Mouse (Mus musculus) hindbrain, embryonic 16.5 days (tissue): ENCODE results near the gene Slc22a8. TPM values are rescaled to one million over a fixed set of nuclear protein-coding genes. Genes with fewer than 3 reads are reported as not detected.

Experiments
- ATAC-seq: fragments of 200-750 bp; cut with Nextera tagmentation; 2 replicates; pipeline ENCODE4 v1.8.0; 2017; ENCODE audit warnings: moderate TSS enrichment, moderate library complexity
- H3K27ac ChIP-seq: fragments of 300-500 bp; sonication (generic); 2 replicates; pipeline ENCODE4 v1.5.1; 2014; ENCODE audit warnings: low read depth, mild to moderate bottlenecking, control low read depth, low read length, moderate library complexity
- H3K27me3 ChIP-seq: fragments of 300-500 bp; sonication (generic); replicated peaks from 2 replicates; pipeline ENCODE4 v1.6.1; 2014; ENCODE audit warnings: low read length; ENCODE audit not compliant: control insufficient read depth, insufficient read depth
- H3K36me3 ChIP-seq: fragments of 300-500 bp; sonication (generic); 2 replicates; pipeline ENCODE4 v1.6.1; 2014; ENCODE audit warnings: mild to moderate bottlenecking, low read length, moderate library complexity, mixed read lengths; ENCODE audit not compliant: control insufficient read depth, insufficient read depth
- H3K4me1 ChIP-seq: fragments of 300-500 bp; sonication (generic); 2 replicates; pipeline ENCODE4 v1.6.1; 2014; ENCODE audit warnings: low read depth, low read length; ENCODE audit not compliant: control insufficient read depth, insufficient read depth
- H3K4me2 ChIP-seq: fragments of 300-500 bp; sonication (generic); 2 replicates; pipeline ENCODE4 v1.6.1; 2014; ENCODE audit warnings: mild to moderate bottlenecking, low read length, control low read depth, moderate library complexity
- H3K4me3 ChIP-seq: fragments of 300-500 bp; sonication (generic); 2 replicates; pipeline ENCODE4 v1.5.1; 2014; ENCODE audit warnings: mild to moderate bottlenecking, low read length, control low read depth, moderate library complexity
- H3K9ac ChIP-seq: fragments of 300-500 bp; sonication (generic); 2 replicates; pipeline ENCODE4 v1.6.1; 2014; ENCODE audit warnings: low read depth, mild to moderate bottlenecking, control low read depth, low read length, moderate library complexity
- H3K9me3 ChIP-seq: fragments of 300-500 bp; sonication (generic); 2 replicates; pipeline ENCODE4 v1.6.1; 2014; ENCODE audit warnings: mild to moderate bottlenecking, low read length, moderate library complexity; ENCODE audit not compliant: control insufficient read depth
- WGBS: fragments of 180-500 bp; shearing (Covaris S2); extraction: QIAGEN DNeasy Blood & Tissue Kit; methylation state at CpG from one replicate; pipeline ENCODE4 v1.1.7; 2014; 5-methylcytosine and 5-hydroxymethylcytosine counted together
- polyA plus RNA-seq: library from polyadenylated mRNA; unstranded; fragments of >200 nt; fragmentation: Nextera tagmentation; extraction: Ambion mirVana; gene quantifications from 2 replicates; pipeline ENCODE4 v1.2.1, GENCODE M21; 2015

Slc22a8 gene
- polyA plus RNA-seq, result 15.9 and 16.1 TPM in 2 replicates

DNA sequence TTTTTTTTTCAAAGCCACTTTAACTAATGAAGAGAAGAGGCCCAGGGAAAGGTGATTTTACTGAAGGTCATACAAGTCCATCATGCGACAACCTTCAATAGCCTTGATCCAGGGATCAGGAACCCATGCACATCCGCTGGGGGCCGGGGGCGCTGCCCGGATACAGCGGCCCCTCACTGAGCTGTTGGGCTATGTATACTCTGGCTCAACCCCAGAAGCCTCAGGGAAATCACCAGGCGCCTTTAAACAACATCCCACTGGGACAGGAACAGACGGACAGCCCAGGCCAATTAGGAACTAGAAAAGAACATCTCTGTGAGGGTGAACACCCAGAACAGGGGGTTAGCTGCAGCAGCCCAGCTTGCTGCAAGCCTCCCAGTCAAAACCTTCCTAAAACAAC, at the start of gene Slc22a8:
Gene Slc22a8 (plus strand): TSS at position 301 of the 400 bp plus-strand sequence.
- peaks cover 3% of the 10 kb centered on the region; the same call in 1 of the 2 replicates for H3K4me1 ChIP-seq
- no peaks in the 10 kb centered on the region for H3K36me3 ChIP-seq
- 0 out of 2 replicates have a peak within 1 kb of the TSS, but pooled peaks have one; percentile 4 for H3K9ac ChIP-seq
- no peaks in the 10 kb centered on the region for H3K27me3 ChIP-seq
- 55% methylated on average over 8 of the region's 8 CpGs for WGBS
- H3K9me3 ChIP-seq, result no peaks in the 10 kb centered on the region
- H3K27ac ChIP-seq, result 0 out of 2 replicates have a peak within 1 kb of the TSS, but pooled peaks have one; percentile 46
- no peak for ATAC-seq
- H3K4me2 ChIP-seq, result no peak within 1 kb of the TSS; the same call in 1 of the 2 replicates
- H3K4me3 ChIP-seq, result no peak within 1 kb of the TSS

DNA sequence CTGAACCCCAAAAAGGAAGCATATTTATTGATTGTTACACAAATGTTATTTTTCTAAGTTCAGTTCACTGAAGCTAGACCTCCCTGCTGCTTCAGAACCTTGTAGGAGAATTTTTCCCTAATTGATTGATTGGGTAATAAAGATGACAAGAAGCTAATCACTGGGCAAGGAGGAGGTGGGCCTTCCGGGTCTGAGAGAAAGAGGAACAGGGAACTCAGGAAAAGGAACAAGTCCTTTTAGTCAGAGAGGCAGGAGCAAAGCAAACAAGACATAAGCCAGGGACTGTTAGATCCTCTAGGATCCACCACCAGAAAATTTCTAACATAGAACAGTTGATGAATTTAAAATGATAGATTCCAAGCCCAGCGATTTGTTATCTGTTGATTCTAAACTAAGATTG, 32.2 kb upstream of the Slc22a8 start:
- no peaks in the 10 kb centered on the region for H3K9me3 ChIP-seq
- H3K27me3 ChIP-seq, result no peaks in the 10 kb centered on the region
- no peak overlapping the region for H3K4me2 ChIP-seq
- no peaks in the 10 kb centered on the region for H3K36me3 ChIP-seq
- H3K9ac ChIP-seq, result no peak overlapping the region
- no peak overlapping the region for H3K27ac ChIP-seq
- H3K4me1 ChIP-seq, result no peaks in the 10 kb centered on the region
- ATAC-seq, result no peak
- WGBS, result 66% methylated on average over 2 of the region's 2 CpGs
- H3K4me3 ChIP-seq, result no peak overlapping the region

- H3K27ac ChIP-seq, result no peak overlapping the region
- 76% methylated on average over 2 of the region's 2 CpGs for WGBS
- H3K9me3 ChIP-seq, result no peaks in the 10 kb centered on the region
- no peak overlapping the region for H3K4me3 ChIP-seq
- H3K9ac ChIP-seq, result no peak overlapping the region
- H3K36me3 ChIP-seq, result no peaks in the 10 kb centered on the region
- no peaks in the 10 kb centered on the region for H3K4me1 ChIP-seq
- H3K4me2 ChIP-seq, result no peak overlapping the region
- H3K27me3 ChIP-seq, result no peaks in the 10 kb centered on the region
- no peak for ATAC-seq
Observed at GRCm38 (mm10) chr19:8564021-8564420, 27.0 kb upstream of the Slc22a8 start.

DNA sequence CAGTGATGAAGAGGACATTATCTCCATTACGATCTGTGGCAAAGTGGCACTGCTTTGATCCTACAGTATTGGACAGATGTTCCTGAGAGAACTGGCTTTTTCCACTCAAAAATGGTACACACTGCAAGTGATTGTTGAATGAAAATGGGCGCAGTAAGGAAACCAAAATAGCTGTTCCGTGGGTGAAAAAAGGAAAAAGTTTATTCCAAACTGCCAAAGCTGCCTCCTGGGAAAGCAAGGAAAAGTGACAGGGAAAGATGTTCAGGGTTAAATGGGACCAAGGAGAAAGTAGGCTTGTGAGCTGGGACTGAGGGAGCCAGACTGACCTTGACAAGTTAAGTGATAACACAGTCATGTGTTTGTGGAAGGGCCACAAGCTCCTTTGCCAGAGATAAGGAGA, 26.6 kb upstream of the Slc22a8 start:
- Histone ChIP-seq H3K9ac (no peak overlapping the region), H3K36me3 (no peaks in the 10 kb centered on the region), H3K27ac (no peak overlapping the region), H3K4me3 (no peak overlapping the region), H3K4me1 (0 out of 2 replicates have a peak, but pooled peaks cover 3% of the 10 kb centered on the region), H3K9me3 (no peaks in the 10 kb centered on the region), H3K27me3 (no peaks in the 10 kb centered on the region), H3K4me2 (no peak overlapping the region)
- no peak for ATAC-seq
- 86% methylated on average over 3 of the region's 3 CpGs for WGBS

- Histone ChIP-seq H3K4me3 (no peak overlapping the region), H3K36me3 (no peaks in the 10 kb centered on the region), H3K4me2 (no peak overlapping the region), H3K9ac (no peak overlapping the region), H3K27ac (no peak overlapping the region), H3K4me1 (0 out of 2 replicates have a peak, but pooled peaks cover 3% of the 10 kb centered on the region), H3K9me3 (no peaks in the 10 kb centered on the region), H3K27me3 (no peaks in the 10 kb centered on the region)
- ATAC-seq, result no peak
- WGBS, result 69% methylated on average over 2 of the region's 2 CpGs
Observed at GRCm38 (mm10) chr19:8565262-8565661, 25.8 kb upstream of the Slc22a8 start.

- no peak overlapping the region for H3K27ac ChIP-seq
Observed at GRCm38 (mm10) chr19:8565985-8566384, 25.1 kb upstream of the Slc22a8 start.

DNA sequence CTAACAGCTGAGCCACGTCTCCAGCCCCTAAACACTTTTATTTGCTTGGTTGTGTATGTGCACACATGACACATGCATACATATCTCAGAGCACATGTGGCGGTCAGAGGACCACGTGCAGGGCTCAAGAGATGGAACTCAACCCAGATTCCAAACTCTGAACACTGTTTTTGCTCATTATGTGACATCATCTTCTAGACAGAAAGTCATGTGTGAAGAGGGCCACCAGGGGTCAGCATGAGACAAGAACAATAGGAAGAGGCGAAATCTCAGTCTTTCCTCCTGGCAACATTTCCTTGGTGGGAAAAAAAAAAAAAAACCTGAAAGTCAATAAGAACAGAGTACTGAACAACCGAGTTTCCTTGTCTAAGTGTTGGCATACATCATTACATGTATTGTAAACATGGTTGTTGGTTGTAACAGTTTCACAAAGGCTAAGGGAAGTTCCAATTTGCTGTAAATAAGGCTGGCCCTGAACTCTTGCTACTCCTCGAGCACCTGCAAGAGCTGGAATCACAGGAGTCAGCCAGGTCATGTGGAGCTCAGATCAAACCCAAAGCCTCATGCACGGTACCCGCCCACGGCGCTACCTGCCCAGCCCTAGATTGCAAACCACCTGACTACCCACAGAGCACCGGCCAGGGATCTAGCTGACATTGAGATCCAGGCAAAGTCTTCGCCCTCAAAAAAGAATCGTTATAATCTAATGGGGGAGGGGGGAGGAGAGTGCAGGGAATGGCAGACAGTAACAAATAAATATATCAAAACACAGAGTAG, 23.8 kb upstream of the Slc22a8 start:
- Histone ChIP-seq H3K36me3 (no peaks in the 10 kb centered on the region), H3K9me3 (no peaks in the 10 kb centered on the region), H3K4me1 (0 out of 2 replicates have a peak, but pooled peaks cover 3% of the 10 kb centered on the region), H3K9ac (no peak overlapping the region), H3K27ac (no peak overlapping the region), H3K27me3 (no peaks in the 10 kb centered on the region), H3K4me3 (no peak overlapping the region), H3K4me2 (no peak overlapping the region)
- WGBS, result 54% methylated on average over 13 of the region's 13 CpGs
- ATAC-seq, result peak; percentile 38; the same call in 1 of the 2 replicates

More at GRCm38 (mm10) chr19:8565985-8566384, 25.1 kb upstream of the Slc22a8 start:
- 36% methylated on average over 4 of the region's 4 CpGs for WGBS
- no peak overlapping the region for H3K9ac ChIP-seq
- no peaks in the 10 kb centered on the region for H3K27me3 ChIP-seq
- H3K4me1 ChIP-seq, result 0 out of 2 replicates have a peak, but pooled peaks cover 3% of the 10 kb centered on the region
- no peaks in the 10 kb centered on the region for H3K36me3 ChIP-seq
- H3K4me2 ChIP-seq, result no peak overlapping the region
- H3K4me3 ChIP-seq, result no peak overlapping the region
- ATAC-seq, result peak; percentile 60; the same call in 1 of the 2 replicates
- no peaks in the 10 kb centered on the region for H3K9me3 ChIP-seq

- 5% methylated on average over 14 of the region's 14 CpGs for WGBS
- peak overlapping the region; percentile 53 for H3K9ac ChIP-seq
- 0 out of 2 replicates have a peak, but pooled peaks cover 3% of the 10 kb centered on the region for H3K4me1 ChIP-seq
- no peaks in the 10 kb centered on the region for H3K36me3 ChIP-seq
- no peak overlapping the region for H3K27ac ChIP-seq
- H3K9me3 ChIP-seq, result no peaks in the 10 kb centered on the region
- no peaks in the 10 kb centered on the region for H3K27me3 ChIP-seq
- peak overlapping the region; percentile 38 for H3K4me3 ChIP-seq
- H3K4me2 ChIP-seq, result peak overlapping the region; percentile 69
- peak; percentile 60 for ATAC-seq
Observed at GRCm38 (mm10) chr19:8569453-8569863, 21.6 kb upstream of the Slc22a8 start.

GRCm38 (mm10) chr19:8570341-8571040, 20.6 kb upstream of the Slc22a8 start:
- ATAC-seq, result no peak
- H3K9ac ChIP-seq, result no peak overlapping the region

More at GRCm38 (mm10) chr19:8570341-8571040, 20.6 kb upstream of the Slc22a8 start:
- Histone ChIP-seq H3K4me1 (0 out of 2 replicates have a peak, but pooled peaks cover 3% of the 10 kb centered on the region), H3K27me3 (no peaks in the 10 kb centered on the region), H3K27ac (no peak overlapping the region), H3K36me3 (no peaks in the 10 kb centered on the region), H3K9me3 (no peaks in the 10 kb centered on the region), H3K4me2 (no peak overlapping the region), H3K4me3 (no peak overlapping the region)
- 72% methylated on average over 2 of the region's 2 CpGs for WGBS
